Mouse (Mus musculus) embryonic facial prominence, embryonic 10.5 days (tissue): ENCODE data around the gene Nrip1. TPM values are rescaled to one million over a fixed set of nuclear protein-coding genes. Genes with fewer than 3 reads are reported as not detected.

Experiments used
- DNase-seq: peaks from one replicate; pipeline ENCODE4 v3.0.0-alpha.2; 2017; ENCODE audit warnings: low spot score
- H3K27ac ChIP-seq: fragments of 300-500 bp; sonication (generic); replicated peaks from 2 replicates; pipeline ENCODE4 v1.5.1; 2016; ENCODE audit warnings: mild to moderate bottlenecking
- H3K27me3 ChIP-seq: fragments of 300-500 bp; sonication (generic); replicated peaks from 2 replicates; pipeline ENCODE4 v1.6.1; 2016; ENCODE audit warnings: low read depth, mild to moderate bottlenecking; ENCODE audit not compliant: poor library complexity, severe bottlenecking
- H3K36me3 ChIP-seq: fragments of 300-500 bp; sonication (generic); replicated peaks from 2 replicates; pipeline ENCODE4 v1.6.1; 2016; ENCODE audit warnings: mild to moderate bottlenecking, moderate library complexity
- H3K4me1 ChIP-seq: fragments of 300-500 bp; sonication (generic); 2 replicates; pipeline ENCODE4 v1.6.1; 2016
- H3K4me3 ChIP-seq: fragments of 300-500 bp; sonication (generic); 2 replicates; pipeline ENCODE4 v1.5.1; 2016; ENCODE audit warnings: mild to moderate bottlenecking, moderate library complexity
- H3K9me3 ChIP-seq: fragments of 300-500 bp; sonication (generic); 2 replicates; pipeline ENCODE4 v1.6.1; 2016; ENCODE audit warnings: mild to moderate bottlenecking
- WGBS: fragments of 180-500 bp; shearing (Covaris S2); methylation state at CpG from one replicate; pipeline ENCODE4 v1.1.7; 2016; 5-methylcytosine and 5-hydroxymethylcytosine counted together
- polyA plus RNA-seq: library from polyadenylated mRNA; unstranded; fragments of >200 nt; fragmentation: Nextera tagmentation; extraction: Ambion mirVana; gene quantifications from 2 replicates; pipeline ENCODE4 v1.2.1, GENCODE M21; 2016

Nrip1 gene
- polyA plus RNA-seq: 58.3 and 60.8 TPM in 2 replicates

- Histone ChIP-seq H3K4me3 (peak within 1 kb of the TSS; percentile 93), H3K4me1 (peaks cover 36% of the 10 kb centered on the region), H3K27ac (peak within 1 kb of the TSS; percentile 99), H3K27me3 (no peaks in the 10 kb centered on the region), H3K36me3 (no peaks in the 10 kb centered on the region), H3K9me3 (no peaks in the 10 kb centered on the region)
- whole genome bisulfite sequencing: under 1% methylated on average over 9 of the region's 9 CpGs
- DNase-seq: peak; percentile 77
Measured at GRCm38 (mm10) chr16:76373671-76374091, at the start of gene Nrip1. Gene Nrip1 (minus strand): TSS chr16:76373827.

GRCm38 (mm10) chr16:76422531-76422930 lies 48.9 kb upstream of the Nrip1 start:
- 85% methylated on average over 1 of the region's 1 CpGs for WGBS
- no peaks in the 10 kb centered on the region for H3K4me1 ChIP-seq
- no peaks in the 10 kb centered on the region for H3K36me3 ChIP-seq
- no peak overlapping the region for H3K27ac ChIP-seq
- H3K9me3 ChIP-seq: no peaks in the 10 kb centered on the region
- no peak overlapping the region for H3K4me3 ChIP-seq
- no peaks in the 10 kb centered on the region for H3K27me3 ChIP-seq
- no peak for DNase-seq

GRCm38 (mm10) chr16:76419849-76420248 lies 46.2 kb upstream of the Nrip1 start:
- Histone ChIP-seq H3K36me3 (no peaks in the 10 kb centered on the region), H3K4me3 (no peak overlapping the region), H3K4me1 (no peaks in the 10 kb centered on the region), H3K27me3 (no peaks in the 10 kb centered on the region), H3K9me3 (no peaks in the 10 kb centered on the region), H3K27ac (no peak overlapping the region)
- 80% methylated on average over 8 of the region's 8 CpGs for WGBS
- no peak for DNase-seq

- no peaks in the 10 kb centered on the region for H3K27me3 ChIP-seq
- H3K36me3 ChIP-seq: no peaks in the 10 kb centered on the region
- no peaks in the 10 kb centered on the region for H3K4me1 ChIP-seq
- H3K27ac ChIP-seq: no peak overlapping the region
- DNase-seq: no peak
- 91% methylated on average over 2 of the region's 2 CpGs for WGBS
- H3K4me3 ChIP-seq: no peak overlapping the region
- no peaks in the 10 kb centered on the region for H3K9me3 ChIP-seq
Measured at GRCm38 (mm10) chr16:76416477-76416876, 42.9 kb upstream of the Nrip1 start.

GRCm38 (mm10) chr16:76416060-76416438 lies 42.4 kb upstream of the Nrip1 start:
- WGBS: 75% methylated on average over 5 of the region's 5 CpGs
- Histone ChIP-seq H3K4me3 (no peak overlapping the region), H3K27me3 (no peaks in the 10 kb centered on the region), H3K27ac (no peak overlapping the region), H3K36me3 (no peaks in the 10 kb centered on the region), H3K9me3 (no peaks in the 10 kb centered on the region), H3K4me1 (no peaks in the 10 kb centered on the region)
- no peak for DNase-seq

GRCm38 (mm10) chr16:76415407-76416059 lies 41.9 kb upstream of the Nrip1 start:
- WGBS: 89% methylated on average over 9 of the region's 9 CpGs
- H3K9me3 ChIP-seq: no peaks in the 10 kb centered on the region
- H3K27me3 ChIP-seq: no peaks in the 10 kb centered on the region
- no peak overlapping the region for H3K4me3 ChIP-seq
- no peaks in the 10 kb centered on the region for H3K36me3 ChIP-seq
- no peak for DNase-seq
- H3K27ac ChIP-seq: no peak overlapping the region
- no peaks in the 10 kb centered on the region for H3K4me1 ChIP-seq

GRCm38 (mm10) chr16:76414528-76414927 lies 40.9 kb upstream of the Nrip1 start:
- H3K4me1 ChIP-seq: no peaks in the 10 kb centered on the region
- no peak for DNase-seq
- no peak overlapping the region for H3K27ac ChIP-seq
- no peaks in the 10 kb centered on the region for H3K36me3 ChIP-seq
- no peaks in the 10 kb centered on the region for H3K27me3 ChIP-seq
- WGBS: 82% methylated on average over 5 of the region's 5 CpGs
- no peak overlapping the region for H3K4me3 ChIP-seq
- no peaks in the 10 kb centered on the region for H3K9me3 ChIP-seq

GRCm38 (mm10) chr16:76413581-76413980 lies 40.0 kb upstream of the Nrip1 start:
- Histone ChIP-seq H3K4me3 (no peak overlapping the region), H3K27ac (no peak overlapping the region), H3K9me3 (no peaks in the 10 kb centered on the region), H3K4me1 (no peaks in the 10 kb centered on the region), H3K27me3 (no peaks in the 10 kb centered on the region), H3K36me3 (no peaks in the 10 kb centered on the region)
- DNase-seq: no peak
- 94% methylated on average over 8 of the region's 8 CpGs for WGBS

- no peaks in the 10 kb centered on the region for H3K36me3 ChIP-seq
- no peak overlapping the region for H3K4me3 ChIP-seq
- no peak overlapping the region for H3K27ac ChIP-seq
- H3K9me3 ChIP-seq: no peaks in the 10 kb centered on the region
- WGBS: 89% methylated on average over 1 of the region's 1 CpGs
- H3K27me3 ChIP-seq: no peaks in the 10 kb centered on the region
- H3K4me1 ChIP-seq: peaks cover 11% of the 10 kb centered on the region
- DNase-seq: no peak
Measured at GRCm38 (mm10) chr16:76409355-76409722, 35.7 kb upstream of the Nrip1 start.

GRCm38 (mm10) chr16:76408696-76409354 lies 35.2 kb upstream of the Nrip1 start:
- Histone ChIP-seq H3K27ac (no peak overlapping the region), H3K36me3 (no peaks in the 10 kb centered on the region), H3K4me1 (peaks cover 11% of the 10 kb centered on the region), H3K4me3 (no peak overlapping the region), H3K27me3 (no peaks in the 10 kb centered on the region), H3K9me3 (no peaks in the 10 kb centered on the region)
- DNase-seq: no peak
- WGBS: 89% methylated on average over 4 of the region's 4 CpGs

- no peak for DNase-seq
- Histone ChIP-seq H3K9me3 (no peaks in the 10 kb centered on the region), H3K36me3 (no peaks in the 10 kb centered on the region), H3K27ac (no peak overlapping the region), H3K4me3 (no peak overlapping the region), H3K27me3 (no peaks in the 10 kb centered on the region), H3K4me1 (peaks cover 11% of the 10 kb centered on the region)
- 93% methylated on average over 8 of the region's 8 CpGs for WGBS
Measured at GRCm38 (mm10) chr16:76408241-76408640, 34.6 kb upstream of the Nrip1 start.

- H3K9me3 ChIP-seq: no peaks in the 10 kb centered on the region
- 74% methylated on average over 13 of the region's 13 CpGs for WGBS
Measured at GRCm38 (mm10) chr16:76407321-76407920, 33.8 kb upstream of the Nrip1 start.

GRCm38 (mm10) chr16:76406897-76407296 lies 33.3 kb upstream of the Nrip1 start:
- no peak for DNase-seq
- H3K9me3 ChIP-seq: no peaks in the 10 kb centered on the region
- H3K4me1 ChIP-seq: peaks cover 11% of the 10 kb centered on the region
- no peaks in the 10 kb centered on the region for H3K27me3 ChIP-seq
- no peaks in the 10 kb centered on the region for H3K36me3 ChIP-seq
- no peak overlapping the region; the same call in 1 of the 2 replicates for H3K27ac ChIP-seq
- H3K4me3 ChIP-seq: no peak overlapping the region
- 39% methylated on average over 7 of the region's 7 CpGs for WGBS

More at GRCm38 (mm10) chr16:76407321-76407920, 33.8 kb upstream of the Nrip1 start:
- Histone ChIP-seq H3K36me3 (no peaks in the 10 kb centered on the region), H3K4me3 (no peak overlapping the region), H3K27ac (no peak overlapping the region; the same call in 1 of the 2 replicates), H3K4me1 (peaks cover 11% of the 10 kb centered on the region), H3K27me3 (no peaks in the 10 kb centered on the region)
- DNase-seq: no peak
